Mouse (Mus musculus) megakaryocyte, embryonic 14.5 days (primary cell): ENCODE results near the gene Bnc2.

ENCODE experiments used
- FLI1 ChIP-seq: IDR thresholded peaks from 2 replicates; pipeline ENCODE4 v1.6.1; 2012; ENCODE audit warnings: low read length, inconsistent platforms, mixed read lengths
- GATA1 ChIP-seq: IDR thresholded peaks from 3 replicates; pipeline ENCODE4 v1.6.1; 2012; ENCODE audit warnings: mixed read lengths, low read length, inconsistent platforms, borderline replicate concordance

DNA sequence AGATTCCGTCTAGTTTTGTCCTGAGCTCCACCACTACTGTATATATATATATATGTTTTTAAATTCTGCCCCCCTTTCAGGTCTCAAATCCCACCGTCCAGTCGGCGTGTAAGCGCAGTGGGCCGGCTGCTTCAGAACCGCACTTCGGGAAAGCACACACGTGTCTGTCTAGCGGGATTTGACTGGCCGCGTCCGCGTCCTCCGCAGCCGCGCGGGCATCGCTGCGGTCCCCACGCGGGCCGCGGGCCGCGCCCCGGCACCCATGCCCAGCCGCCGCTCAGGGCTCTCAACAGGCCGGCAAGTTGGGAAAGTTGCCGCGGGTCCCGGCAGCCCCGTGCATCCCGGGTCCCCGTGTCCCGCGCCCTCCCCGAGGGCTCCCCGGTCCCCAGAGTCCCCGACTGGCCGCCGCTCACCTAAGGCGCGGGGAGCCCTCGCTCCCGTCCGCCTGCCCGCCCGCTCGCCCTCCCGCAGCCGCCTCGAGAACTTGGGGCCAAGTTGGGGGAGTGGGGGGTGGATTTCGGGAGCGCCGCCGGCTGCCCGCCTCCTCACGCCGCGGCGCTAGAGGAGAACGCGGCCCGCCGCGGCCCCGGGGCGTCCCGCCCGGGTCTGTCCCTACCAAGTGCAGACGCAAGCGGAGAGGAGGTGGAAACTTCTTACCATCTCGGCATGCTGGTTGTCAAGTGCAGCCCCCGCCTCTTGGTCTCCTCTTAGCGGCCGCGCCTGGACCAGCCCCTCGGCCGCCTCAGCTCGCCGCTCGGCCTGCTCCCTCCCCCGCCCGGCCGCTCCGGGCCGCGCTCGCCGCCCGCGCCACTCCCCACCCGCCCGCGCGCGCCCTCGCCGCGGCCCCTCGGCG lies 531 bp downstream of the Bnc2 start:
- TF ChIP-seq GATA1: no peak
- TF ChIP-seq FLI1: no peak
